Mouse (Mus musculus) mesoderm, embryonic 11.5 days (tissue): ENCODE measurements at regions not wholly inside any gene's neighbourhood (a gene's known extent, or its start where the extent isn't known, plus 50 kb on each side); places are given as distances from the start of the nearest gene placed in this dataset.

Experiments
- DNase-seq: peaks from one replicate; pipeline ENCODE4 v3.0.0-alpha.2; 2012; ENCODE audit warnings: low read depth, low spot score

DNA sequence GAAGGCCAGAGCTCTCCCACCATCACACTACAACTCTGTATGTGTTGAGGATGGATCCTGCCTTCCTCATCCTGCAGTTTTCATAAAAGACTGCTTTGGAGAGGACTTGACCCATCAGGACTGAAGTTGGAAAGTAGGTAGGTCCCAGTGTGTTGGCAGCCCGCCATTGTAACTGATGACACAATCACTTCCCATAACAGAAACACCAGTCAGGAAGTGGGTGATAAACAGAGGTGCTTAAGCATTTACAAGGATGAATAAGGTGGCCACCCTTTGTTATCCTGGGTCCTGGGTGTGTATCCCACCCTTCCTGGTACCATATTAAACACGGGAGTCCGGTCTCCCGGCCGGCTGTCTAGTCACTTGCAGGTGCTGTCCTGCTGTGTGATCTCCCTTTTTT is 118.3 kb downstream of the Snx10 start:
- no peak for DNase-seq

DNA sequence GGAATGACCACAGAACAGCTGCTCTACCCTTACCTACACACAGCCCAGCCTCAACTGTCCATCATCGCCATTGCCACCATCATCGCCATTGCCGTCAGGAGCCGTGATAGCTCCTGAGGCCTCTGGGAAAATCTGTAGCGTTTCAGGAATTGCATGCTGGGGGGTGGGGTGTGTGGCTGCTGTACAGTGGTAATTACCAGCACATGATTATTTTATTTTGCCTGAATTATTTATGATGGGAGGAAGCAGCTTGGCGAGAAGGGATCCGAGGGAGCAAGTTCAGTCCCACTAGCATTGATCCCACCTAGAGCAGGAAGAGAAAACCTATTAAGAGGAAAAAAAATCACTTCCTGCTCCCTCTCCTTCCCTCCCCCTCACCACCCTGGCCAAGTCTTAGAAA is 125.1 kb downstream of the Snx10 start:
- no peak for DNase-seq

DNA sequence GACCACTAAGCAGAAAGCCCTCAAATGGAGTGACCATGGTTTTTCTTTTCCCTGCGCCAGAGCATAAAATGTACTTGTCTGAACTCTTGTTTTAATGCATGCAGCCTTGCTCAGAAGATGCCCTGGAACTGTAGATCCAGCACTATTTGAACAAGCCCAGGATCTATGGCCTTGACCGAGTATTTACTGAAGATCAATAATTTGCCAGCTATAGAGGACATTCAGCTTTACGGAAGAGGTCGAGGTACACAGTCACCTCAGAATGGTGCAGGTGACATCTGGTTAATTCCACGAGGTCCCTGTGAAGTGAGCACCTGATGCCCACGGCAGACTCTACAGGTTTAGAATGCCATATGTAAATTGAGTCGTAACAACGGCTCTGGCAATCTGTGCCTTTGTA is 130.1 kb downstream of the Snx10 start:
- DNase-seq = no peak

GRCm38 (mm10) chr6:51654991-51655390 is 131.3 kb downstream of the Snx10 start:
- DNase-seq = no peak

- DNase-seq = no peak
These were observed 132.4 kb downstream of the Snx10 start for GRCm38 (mm10) chr6:51656078-51656477.

DNA sequence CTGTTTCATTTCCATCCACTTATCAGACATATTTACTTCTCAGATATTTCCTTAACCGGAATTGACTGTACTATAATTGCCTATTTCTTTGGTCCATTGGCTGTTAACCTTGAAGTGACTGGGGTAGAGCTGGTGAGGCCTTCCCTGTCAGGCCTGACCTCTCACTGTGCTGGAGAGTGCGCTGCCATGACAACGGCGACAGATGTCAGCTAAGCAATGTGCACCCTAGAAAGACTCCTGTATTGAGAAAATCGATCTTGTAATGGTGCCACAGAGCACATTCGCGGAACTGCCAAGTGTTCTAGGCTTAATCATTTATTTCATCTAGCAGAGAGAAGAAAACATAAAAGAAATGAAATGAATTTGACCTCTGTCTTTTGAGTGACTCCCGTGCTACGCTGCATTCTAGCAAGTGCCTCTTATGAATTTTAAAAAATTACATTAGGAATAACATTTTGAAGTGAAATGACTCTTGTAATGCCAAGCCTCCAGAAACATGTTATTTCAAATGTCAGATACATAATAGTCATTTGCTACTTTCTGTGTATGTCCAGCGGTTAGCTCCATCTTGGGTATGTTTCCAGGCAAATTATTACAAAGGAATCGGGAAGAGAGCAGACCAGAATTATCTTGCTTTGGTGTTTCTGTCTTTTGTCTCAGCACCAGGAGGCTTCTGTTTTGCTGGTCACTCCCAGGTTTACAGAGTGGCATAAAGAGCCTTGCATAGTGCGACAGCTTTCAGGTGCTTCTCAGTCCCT is 133.4 kb downstream of the Snx10 start:
- DNase-seq = peak; percentile 67

DNA sequence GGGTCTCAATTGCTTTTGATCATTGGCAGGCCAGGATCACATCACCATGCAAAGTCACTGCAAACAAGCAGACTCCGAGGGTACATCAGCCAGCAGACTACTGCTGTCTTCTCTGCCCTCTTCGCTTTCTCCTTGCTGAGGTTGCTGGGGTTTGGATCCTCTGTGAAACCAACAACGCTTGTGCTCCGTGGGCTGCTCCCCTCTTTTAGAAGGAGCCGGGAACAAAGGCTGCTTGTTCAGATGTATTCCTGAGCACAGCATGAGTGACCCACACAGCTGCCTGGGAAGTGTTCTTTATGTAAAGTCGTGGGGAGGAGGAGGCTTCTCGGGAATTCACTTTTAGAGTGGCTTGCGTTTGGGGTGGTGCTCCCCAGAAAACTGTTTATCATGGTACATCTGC is 134.7 kb downstream of the Snx10 start:
- peak; percentile 74 for DNase-seq

DNA sequence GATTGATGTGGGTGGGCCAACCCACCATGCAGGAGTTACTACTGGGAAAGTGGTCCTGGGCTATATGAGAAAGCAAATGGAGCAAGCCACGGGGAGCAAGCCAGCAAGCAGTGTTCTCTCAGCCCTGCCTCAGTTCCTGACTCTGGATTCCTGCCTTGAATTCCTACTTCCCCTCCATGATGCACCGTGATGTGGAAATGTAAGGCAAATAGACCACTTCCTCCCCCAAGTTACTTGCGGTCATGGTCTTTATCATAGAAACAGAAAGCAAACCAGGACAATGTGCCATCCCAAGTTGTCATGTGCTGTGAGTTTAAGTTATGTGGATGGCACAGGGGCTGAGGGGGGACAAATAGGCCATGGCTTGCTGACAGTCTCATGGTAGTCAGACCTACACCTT is 139.5 kb downstream of the Snx10 start:
- DNase-seq = no peak

DNA sequence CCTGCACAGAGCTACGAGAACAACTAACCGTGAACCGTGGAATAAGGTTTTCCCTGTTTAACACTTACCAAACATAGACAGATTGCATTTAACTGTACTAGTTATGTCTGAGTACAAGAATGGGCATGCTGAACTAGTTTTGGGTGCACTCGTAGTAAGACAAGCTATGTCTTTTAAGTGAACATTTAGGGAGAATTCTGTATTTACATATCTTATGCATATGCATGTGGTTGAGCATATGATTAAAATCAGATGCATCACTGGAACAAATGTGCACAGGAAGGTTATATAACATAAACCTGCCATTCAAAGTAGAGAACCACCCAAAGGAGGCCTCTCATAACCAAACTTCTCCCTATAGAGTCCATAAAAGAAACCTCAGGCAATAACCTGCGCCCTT is 140.3 kb downstream of the Snx10 start:
- no peak for DNase-seq

DNA sequence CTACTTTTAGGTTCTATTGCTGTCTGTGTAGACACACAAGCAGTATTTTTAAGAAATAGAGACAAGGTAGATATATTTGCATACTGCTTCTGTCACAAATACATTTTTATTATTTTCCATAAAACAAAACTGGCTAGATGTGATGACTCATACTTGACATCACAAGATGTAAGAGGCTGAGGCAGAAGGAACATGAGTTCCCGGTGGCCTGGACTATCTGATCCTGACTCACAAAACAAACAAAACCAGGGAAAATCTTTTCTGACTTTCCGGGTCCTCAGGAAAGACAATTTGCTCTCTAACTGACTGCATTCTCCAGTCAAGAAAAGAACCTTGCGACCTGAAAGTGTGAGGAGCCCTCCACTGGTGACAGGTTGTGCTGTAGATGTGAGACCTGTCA is 143.3 kb downstream of the Snx10 start:
- DNase-seq = no peak

DNA sequence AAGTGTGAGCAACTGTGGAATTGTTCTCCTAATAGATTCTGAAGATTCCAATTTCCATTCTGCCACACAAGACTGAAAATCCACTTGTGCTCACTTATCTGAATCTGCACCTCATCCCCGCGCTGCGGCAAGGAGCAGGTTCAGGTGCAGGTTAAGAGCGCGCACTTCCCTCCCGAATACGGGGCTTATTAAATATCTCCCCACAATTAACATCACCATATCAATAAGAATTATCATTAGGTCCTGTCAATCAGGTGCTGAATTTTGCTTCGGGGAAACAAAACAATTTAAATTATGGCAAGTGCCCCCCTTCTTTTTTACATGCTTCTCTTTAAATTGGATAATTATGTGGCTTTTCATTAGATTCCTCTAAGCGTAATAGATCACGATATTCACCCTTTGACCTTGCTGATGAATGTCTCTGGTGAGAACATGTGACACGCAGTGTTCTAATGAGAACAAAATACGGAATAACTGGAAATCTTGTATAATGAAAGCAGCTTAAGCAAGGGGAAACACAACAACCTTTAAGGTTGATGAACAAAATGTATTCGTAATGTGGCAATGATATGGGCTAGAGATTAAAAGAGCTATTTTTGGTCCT is 151.7 kb downstream of the Snx10 start:
- DNase-seq = no peak

GRCm38 (mm10) chr6:51677162-51677996 is 153.7 kb downstream of the Snx10 start:
- DNase-seq = no peak

DNA sequence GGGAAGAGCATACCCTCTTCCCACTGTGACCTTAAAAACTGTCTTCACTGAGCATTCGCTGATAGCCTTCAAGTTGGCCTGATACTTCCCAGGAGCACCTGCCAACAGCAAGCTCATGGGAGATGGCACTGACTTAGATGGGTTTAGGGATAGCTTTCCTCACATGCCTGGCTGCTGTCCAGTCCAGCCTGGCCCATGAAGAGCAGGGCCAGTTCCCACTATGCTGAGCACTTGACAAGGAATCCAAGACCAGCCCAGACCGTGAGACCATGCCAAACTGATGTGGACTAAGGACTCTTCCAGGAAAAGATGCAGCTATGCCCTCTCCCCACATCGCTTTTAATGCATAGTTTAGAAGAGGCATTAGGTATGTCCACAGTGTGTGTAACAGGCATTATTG is 155.0 kb downstream of the Snx10 start:
- DNase-seq = no peak

DNA sequence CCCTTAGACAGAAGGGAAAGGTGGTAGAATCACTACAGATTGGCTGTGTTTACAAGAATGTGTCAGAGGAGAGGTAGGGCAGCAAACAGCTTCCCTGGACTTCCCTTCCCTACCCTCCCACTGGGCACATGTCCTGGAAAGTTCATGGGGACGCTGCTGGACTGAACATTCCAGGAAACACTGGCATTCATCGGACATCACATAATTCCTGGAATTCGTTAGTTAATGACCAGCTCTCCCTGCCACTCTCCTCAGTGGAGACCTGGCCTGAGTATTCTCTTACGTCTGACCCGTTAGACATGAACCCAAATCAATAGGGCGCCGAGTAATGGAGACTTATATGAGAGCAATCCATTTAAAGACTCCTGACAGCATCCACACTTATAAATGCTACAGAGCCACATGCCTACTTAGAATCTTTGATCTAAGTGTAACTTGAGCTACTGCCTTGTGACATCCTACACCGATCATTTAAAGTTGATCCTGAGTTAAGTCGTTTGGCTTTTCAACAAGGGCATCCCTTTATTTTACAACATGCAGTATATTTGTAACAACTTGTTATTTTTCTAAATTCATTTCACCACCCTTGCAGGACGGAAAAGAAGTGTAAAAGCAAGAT is 156.6 kb downstream of the Snx10 start:
- DNase-seq = peak; percentile 39

GRCm38 (mm10) chr6:51683131-51683530 is 159.4 kb downstream of the Snx10 start:
- no peak for DNase-seq

DNA sequence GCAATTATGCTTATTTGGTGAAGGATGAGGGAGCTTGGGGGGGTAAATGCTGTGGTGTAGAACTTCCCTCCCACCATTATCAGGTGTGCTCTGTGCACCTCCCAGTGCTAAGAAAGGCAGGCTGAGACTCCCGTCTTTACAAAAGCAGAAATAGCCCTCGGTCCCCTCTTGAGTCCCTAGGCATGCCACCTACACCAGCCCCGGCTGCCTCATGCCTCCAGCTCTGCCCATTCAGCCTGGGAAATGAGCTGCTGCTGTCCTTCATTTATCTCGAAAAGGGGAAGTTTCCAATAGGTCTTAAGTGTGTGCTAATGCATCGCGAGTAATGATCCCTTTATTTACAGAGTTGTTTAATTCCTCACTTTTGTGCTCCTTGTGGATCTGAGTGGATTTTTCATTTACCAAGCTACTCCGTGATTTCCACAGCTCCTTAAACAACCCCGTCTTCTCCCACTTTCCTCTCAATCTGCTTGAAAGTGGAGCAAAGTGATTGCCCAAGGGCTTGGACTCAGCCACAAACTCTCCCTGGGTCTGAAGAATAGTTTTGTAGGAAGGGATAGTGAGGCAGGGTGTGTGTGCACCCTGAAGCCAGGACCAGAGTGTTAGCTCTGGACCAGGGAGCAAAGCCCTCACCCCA is 162.1 kb downstream of the Snx10 start:
- DNase-seq = no peak

- DNase-seq = no peak
These were observed 167.3 kb downstream of the Snx10 start for GRCm38 (mm10) chr6:51690795-51691563.

DNA sequence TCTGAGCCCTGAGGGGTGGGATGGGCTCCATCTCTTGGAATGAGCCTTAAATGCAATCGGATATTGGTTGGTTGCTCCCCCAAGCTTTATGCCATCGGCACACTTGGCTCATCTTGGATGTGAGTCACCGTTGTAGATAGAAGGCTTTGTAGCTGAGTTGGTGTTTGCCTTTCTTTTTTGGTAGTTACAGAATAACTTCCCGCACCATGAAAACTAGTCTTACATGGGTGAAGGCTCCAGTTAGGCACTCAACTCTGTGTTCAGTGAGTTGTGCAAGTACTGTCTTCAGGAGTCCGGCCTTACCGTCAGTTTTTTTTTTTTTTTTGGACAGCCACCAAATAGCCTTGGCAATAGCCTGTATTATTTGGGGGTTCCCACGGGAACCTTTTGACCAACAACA is 170.3 kb downstream of the Snx10 start:
- no peak for DNase-seq

DNA sequence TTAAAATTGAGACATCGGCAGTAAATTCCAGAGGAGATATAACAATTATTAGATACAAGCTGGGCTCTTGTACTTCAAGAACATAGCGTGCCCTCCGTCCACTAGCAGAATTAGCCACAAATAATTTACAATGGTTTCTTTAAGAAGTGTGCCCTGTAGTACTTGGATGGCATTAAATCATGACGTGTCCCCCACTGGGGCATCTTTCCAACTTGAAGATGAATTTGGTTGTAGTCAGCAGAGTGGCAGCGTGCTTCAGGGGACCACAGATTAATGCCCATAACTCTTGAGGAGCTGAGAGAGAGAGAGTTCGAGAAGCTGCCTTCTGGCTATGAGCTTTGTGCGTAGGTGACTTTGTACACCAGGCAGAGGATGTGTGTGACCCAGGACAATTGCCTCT is 172.7 kb downstream of the Snx10 start:
- no peak for DNase-seq

DNA sequence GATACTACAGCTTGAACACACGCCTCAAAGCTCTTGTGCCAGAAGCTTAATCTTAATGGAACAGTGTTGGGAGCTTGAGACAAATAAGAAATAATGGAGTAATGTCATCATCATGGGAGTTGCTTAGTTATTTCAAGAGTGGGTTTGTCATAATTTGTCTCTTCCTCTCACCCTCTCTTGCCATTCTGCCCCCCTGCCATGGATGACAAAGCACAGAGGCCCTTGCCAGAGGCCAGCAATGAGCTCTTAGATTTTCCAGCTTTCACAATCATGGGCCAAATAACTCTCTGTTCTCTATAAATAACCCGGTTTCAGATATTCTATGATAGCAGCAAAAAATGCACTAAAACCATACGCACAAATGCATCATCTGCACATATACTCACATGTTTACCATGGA is 174.1 kb downstream of the Snx10 start:
- no peak for DNase-seq

DNA sequence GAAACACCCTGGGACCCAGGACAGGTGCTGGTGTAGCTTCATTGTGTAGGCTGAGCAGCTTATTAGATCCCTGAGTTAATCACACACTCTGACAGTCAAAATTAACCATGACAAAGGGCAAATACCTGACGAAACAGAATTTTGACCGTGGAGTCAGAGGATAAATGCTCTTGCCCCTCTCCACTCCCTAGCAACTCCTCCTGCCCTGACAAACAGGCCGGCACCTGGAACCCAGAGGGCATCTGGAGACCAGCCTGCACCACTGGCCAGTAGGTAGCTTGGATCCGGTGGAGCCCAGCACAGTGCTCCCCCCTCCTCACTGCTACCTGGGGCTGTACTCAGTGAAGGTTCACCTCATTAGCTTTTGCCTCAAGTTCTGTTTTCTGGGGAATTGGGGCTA is 174.5 kb downstream of the Snx10 start:
- DNase-seq = no peak
